Mouse (Mus musculus) ES-Bruce4 (cell line): Measurements from ENCODE around the gene Gnaz. TPM values are rescaled to one million over a fixed set of nuclear protein-coding genes. Genes with fewer than 3 reads are reported as not detected.

Experiments used
- H3K27ac ChIP-seq: 2 replicates; pipeline ENCODE4 v1.5.1; 2012; ENCODE audit warnings: low read length, inconsistent platforms; ENCODE audit not compliant: insufficient read depth
- H3K27me3 ChIP-seq: 2 replicates; pipeline ENCODE4 v1.6.1; 2012; ENCODE audit warnings: mild to moderate bottlenecking, low read length, inconsistent platforms; ENCODE audit not compliant: control insufficient read depth, poor library complexity, insufficient read depth, severe bottlenecking
- H3K36me3 ChIP-seq: 2 replicates; pipeline ENCODE4 v1.6.1; 2012; ENCODE audit warnings: inconsistent platforms, mild to moderate bottlenecking, low read length, moderate library complexity; ENCODE audit not compliant: control insufficient read depth, poor library complexity, insufficient read depth, severe bottlenecking
- H3K4me1 ChIP-seq: one replicate; pipeline ENCODE4 v1.8.1; 2011; ENCODE audit warnings: low read length; ENCODE audit not compliant: control insufficient read depth, insufficient read depth
- H3K4me3 ChIP-seq: 2 replicates; pipeline ENCODE4 v1.5.1; 2011; ENCODE audit warnings: low read depth, mild to moderate bottlenecking, low read length
- H3K9ac ChIP-seq: 2 replicates; pipeline ENCODE4 v1.6.1; 2012; ENCODE audit warnings: low read depth, mild to moderate bottlenecking, inconsistent platforms; ENCODE audit not compliant: poor library complexity, severe bottlenecking
- H3K9me3 ChIP-seq: replicated peaks from 2 replicates; pipeline ENCODE4 v1.6.1; 2012; ENCODE audit warnings: mild to moderate bottlenecking, low read length, inconsistent platforms; ENCODE audit not compliant: control insufficient read depth, poor library complexity, insufficient read depth, severe bottlenecking
- CTCF ChIP-seq: IDR thresholded peaks from one replicate; pipeline ENCODE4 v1.8.1; 2011; ENCODE audit warnings: low read depth, low read length
- EP300 ChIP-seq: IDR thresholded peaks from 2 replicates; pipeline ENCODE4 v1.6.1; 2011; ENCODE audit warnings: low read depth, low read length; ENCODE audit not compliant: insufficient read depth
- POLR2A ChIP-seq: IDR thresholded peaks from one replicate; pipeline ENCODE4 v1.8.1; 2011; ENCODE audit warnings: low read length; ENCODE audit not compliant: insufficient read depth
- polyA plus RNA-seq: library from polyadenylated mRNA; stranded (reverse); fragments of >200 nt; gene quantifications from 2 replicates; pipeline ENCODE4 v1.2.4, GENCODE M21; 2011; ENCODE audit warnings: low read depth; ENCODE audit not compliant: missing spikeins, insufficient read depth, insufficient read length

Gnaz gene
- polyA plus RNA-seq, 1 experiment, result 3.1 TPM

DNA sequence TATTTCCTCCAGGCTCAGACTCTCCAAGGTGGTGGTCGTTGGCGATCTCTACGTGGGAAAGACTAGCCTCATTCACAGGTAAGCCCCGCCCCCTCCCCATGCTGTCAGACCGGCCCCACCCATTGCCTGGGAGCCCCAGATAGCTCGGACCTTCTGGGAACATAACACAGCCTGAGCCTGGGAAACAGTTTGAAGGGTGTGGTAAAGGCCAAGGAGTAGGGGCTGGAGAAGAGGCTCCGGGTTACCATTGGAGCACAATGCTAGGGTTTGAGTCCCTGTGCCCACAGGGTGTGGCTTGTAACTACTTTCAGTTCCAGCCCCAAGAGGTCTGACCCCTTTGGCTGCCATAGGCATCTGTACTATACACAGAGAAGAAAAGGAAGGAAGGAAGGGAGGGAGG, 77.5 kb downstream of the Gnaz start:
- Histone ChIP-seq H3K27ac (no peak overlapping the region), H3K4me1 (no peaks in the 10 kb centered on the region), H3K4me3 (no peak overlapping the region), H3K36me3 (no peaks in the 10 kb centered on the region), H3K9ac (no peak overlapping the region), H3K9me3 (no peaks in the 10 kb centered on the region), H3K27me3 (no peaks in the 10 kb centered on the region)
- no peak for TF ChIP-seq CTCF
- no peak for TF ChIP-seq POLR2A
- TF ChIP-seq EP300, result no peak

DNA sequence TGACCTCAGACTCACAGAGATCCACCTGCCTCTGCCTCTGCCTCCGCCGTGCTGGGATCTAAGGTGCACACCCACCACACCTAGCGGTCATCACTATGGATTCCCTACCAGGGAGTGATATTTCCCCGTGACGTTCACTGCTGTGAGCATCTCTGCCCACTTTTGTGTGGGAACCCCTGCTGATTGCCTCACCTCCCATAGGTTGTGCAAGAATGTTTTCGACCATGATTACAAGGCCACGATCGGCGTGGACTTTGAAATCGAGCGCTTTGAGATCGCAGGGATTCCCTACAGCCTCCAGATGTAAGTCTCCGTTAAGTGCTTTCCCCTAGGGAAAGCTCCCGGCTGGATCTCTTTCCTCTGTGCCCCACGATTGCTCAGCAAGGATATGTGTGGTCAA, 78.9 kb downstream of the Gnaz start:
- TF ChIP-seq EP300 (no peak), POLR2A (no peak), CTCF (no peak)
- Histone ChIP-seq H3K9me3 (no peaks in the 10 kb centered on the region), H3K9ac (no peak overlapping the region), H3K36me3 (no peaks in the 10 kb centered on the region), H3K4me1 (no peaks in the 10 kb centered on the region), H3K27me3 (no peaks in the 10 kb centered on the region), H3K4me3 (no peak overlapping the region), H3K27ac (no peak overlapping the region)

DNA sequence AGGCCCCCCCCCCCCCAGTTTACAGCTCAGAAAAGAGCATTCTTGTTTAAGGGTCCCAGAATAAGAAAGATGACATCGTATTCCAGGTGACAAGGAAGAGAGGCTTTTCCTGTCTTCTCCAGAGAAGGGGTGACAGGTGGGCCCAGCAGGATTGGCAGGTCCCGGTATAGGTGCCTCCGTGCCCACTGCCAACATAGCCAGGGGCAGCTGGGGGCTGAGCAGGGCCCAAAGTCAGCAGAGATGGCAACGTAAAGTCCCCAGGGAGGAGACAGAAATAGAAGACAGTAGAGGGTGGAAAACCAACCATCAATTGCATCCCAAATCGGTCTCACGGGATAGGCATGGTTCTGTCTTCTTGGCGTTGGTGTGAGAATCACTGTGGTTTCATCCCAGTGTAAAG, 81.7 kb downstream of the Gnaz start:
- H3K27ac ChIP-seq, result no peak overlapping the region
- H3K9ac ChIP-seq, result no peak overlapping the region

DNA sequence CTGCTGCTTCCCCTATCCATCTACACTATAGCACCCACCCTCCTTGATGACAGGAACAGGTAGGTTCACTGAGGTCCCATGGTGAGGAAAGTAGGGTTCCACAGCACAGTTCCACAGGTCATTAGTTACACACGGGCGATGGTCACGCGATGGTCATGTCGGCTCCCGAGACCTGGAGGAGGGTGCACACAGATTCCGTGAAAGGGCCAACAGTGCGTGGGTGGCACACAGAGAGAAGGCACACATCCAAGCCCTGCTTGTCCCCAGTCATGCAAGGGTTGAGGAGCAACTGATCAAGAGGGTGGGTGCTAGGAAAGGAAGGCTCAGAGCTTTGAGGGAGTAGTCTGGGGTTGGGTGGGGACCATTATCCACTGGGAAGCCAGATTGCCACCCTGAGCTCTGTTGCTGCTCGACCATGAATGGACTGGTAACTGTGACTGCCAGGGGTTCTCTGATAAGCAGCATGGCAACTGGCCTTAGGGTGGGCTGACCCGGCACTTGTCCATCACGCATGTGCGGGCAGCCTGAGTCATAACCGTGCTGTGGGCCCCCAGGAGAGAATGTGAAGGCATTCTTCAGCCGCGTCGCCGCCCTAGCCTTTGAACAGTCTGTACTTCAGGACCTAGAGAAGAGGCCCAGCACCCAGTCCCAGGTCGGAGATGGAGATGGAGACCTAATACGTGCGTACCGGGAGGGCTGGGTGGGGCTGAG, 84.5 kb downstream of the Gnaz start:
- no peak overlapping the region for H3K9ac ChIP-seq
- H3K4me1 ChIP-seq, result no peaks in the 10 kb centered on the region
- H3K9me3 ChIP-seq, result no peaks in the 10 kb centered on the region
- H3K27ac ChIP-seq, result no peak overlapping the region
- no peaks in the 10 kb centered on the region for H3K27me3 ChIP-seq
- no peaks in the 10 kb centered on the region for H3K36me3 ChIP-seq
- H3K4me3 ChIP-seq, result no peak overlapping the region
- no peak for TF ChIP-seq EP300

More for the DNA sequence above, 81.7 kb downstream of the Gnaz start:
- TF ChIP-seq EP300, result no peak
- no peak for TF ChIP-seq CTCF
- TF ChIP-seq POLR2A, result no peak
- Histone ChIP-seq H3K4me3 (no peak overlapping the region), H3K4me1 (no peaks in the 10 kb centered on the region), H3K27me3 (no peaks in the 10 kb centered on the region), H3K36me3 (no peaks in the 10 kb centered on the region), H3K9me3 (no peaks in the 10 kb centered on the region)

DNA sequence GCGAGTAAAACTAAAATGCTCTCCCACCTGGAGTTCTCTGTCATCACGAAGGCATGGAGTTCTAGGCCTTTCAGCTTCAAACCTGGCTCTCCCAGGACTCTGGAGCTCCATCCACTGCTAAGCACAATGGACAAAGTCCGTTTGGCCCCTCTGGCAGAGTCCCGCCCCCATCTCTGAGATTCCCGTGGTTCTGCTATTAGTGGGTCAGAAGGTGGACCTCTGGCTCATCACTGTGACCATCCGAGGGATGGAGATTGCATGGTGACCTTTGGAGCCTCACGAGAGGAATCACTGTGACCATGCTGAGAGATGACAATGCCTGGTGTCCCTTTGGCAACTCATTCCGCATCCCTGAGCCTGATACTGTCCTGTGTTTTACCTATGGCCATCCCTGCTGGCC, 85.9 kb downstream of the Gnaz start:
- H3K4me1 ChIP-seq, result no peaks in the 10 kb centered on the region
- no peaks in the 10 kb centered on the region for H3K27me3 ChIP-seq
- H3K4me3 ChIP-seq, result no peak overlapping the region
- TF ChIP-seq CTCF, result no peak
- no peaks in the 10 kb centered on the region for H3K9me3 ChIP-seq
- H3K9ac ChIP-seq, result no peak overlapping the region
- no peak overlapping the region for H3K27ac ChIP-seq
- no peaks in the 10 kb centered on the region for H3K36me3 ChIP-seq

DNA sequence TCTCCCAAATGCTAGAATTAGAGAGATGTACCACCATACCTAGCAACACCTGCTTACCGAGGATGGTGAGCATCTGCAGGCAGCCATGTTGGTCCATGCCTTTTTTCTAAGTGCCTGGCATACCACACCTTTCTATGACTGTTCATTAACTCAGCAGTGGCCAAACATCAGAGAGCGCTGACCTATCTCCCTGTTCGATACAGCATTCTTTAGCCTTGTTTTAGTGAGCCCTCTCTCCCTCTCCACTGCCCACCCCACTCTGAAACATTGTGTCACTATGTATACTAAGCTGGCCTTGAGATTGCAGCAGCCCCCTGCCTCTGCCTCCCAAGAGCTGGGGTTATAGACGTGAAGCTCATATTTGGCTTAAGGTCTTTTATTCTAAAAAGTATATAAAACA, 86.7 kb downstream of the Gnaz start:
- Histone ChIP-seq H3K27me3 (no peaks in the 10 kb centered on the region), H3K9ac (no peak overlapping the region), H3K4me3 (no peak overlapping the region), H3K4me1 (no peaks in the 10 kb centered on the region), H3K27ac (no peak overlapping the region), H3K9me3 (no peaks in the 10 kb centered on the region), H3K36me3 (no peaks in the 10 kb centered on the region)
- TF ChIP-seq CTCF (no peak), POLR2A (no peak), EP300 (no peak)
